ENCODE assay signal across 9 mouse cellular contexts in genomic region chr2:129244446-129245120, GRCm38 (mm10). TPM values are rescaled to one million over a fixed set of nuclear protein-coding genes. Genes with fewer than 3 reads are reported as not detected.
A peak's percentile ranks its signal among the peaks of the same experiment; 100 is the strongest.
DNase-seq lines count a peak whose midpoint lies in the region; ATAC-seq and TF ChIP-seq lines count a peak whose summit lies in the region.
"Had no signal": no experiment of that assay in that cellular context is flagged by ENCODE, and none has a peak within 500 bp of the region (broad histone marks: within the 10 kb centered on the region; RNA-seq: fewer than 3 reads in every experiment).

No protein-coding gene starts in this region.

- peak; percentile 29 to 47 for DNase-seq in cerebellum, postnatal 10 days
- DNase-seq in cerebellum, postnatal 4 days (ENCODE audit: low spot score in 2 of 2), result no peak
- peak; percentile 38 for DNase-seq in limb, embryonic 14.5 days (ENCODE audit: low spot score)
- no peak for DNase-seq in limb, embryonic 10.5 days (ENCODE audit: low spot score)
- peak; percentile 68 for DNase-seq in kidney, adult 9 months
- no peak for DNase-seq in layer of hippocampus, postnatal 36 days
- no peak for DNase-seq in embryo, embryonic 11 days

- TF ChIP-seq EP300 in ES-Bruce4 (IDR thresholded peaks at IDR 0.05; ENCODE audit: insufficient read depth, low read depth, low read length), result 0 out of 2 replicates have a peak, but pooled peaks have one; percentile 64

- H3K36me3 ChIP-seq in limb, embryonic 14.5 days (ENCODE audit: control insufficient read depth, insufficient read depth, low read length), result no peaks in the 10 kb centered on the region
- no peaks in the 10 kb centered on the region for H3K36me3 ChIP-seq in limb, embryonic 10.5 days
- H3K36me3 ChIP-seq in ES-Bruce4 (ENCODE audit: control insufficient read depth, insufficient read depth, low read length, poor library complexity, severe bottlenecking), result no peaks in the 10 kb centered on the region
- H3K36me3 ChIP-seq: liver, embryonic 15.5 days had no signal

- H3K4me1 ChIP-seq in limb, embryonic 14.5 days (ENCODE audit: control insufficient read depth, insufficient read depth, low read length), result no peaks in the 10 kb centered on the region
- peaks cover 31% of the 10 kb centered on the region for H3K4me1 ChIP-seq in limb, embryonic 10.5 days
- H3K4me1 ChIP-seq in ES-Bruce4 (ENCODE audit: control insufficient read depth, insufficient read depth, low read length), result peaks cover 10% of the 10 kb centered on the region

- TF ChIP-seq CTCF in ES-Bruce4 (IDR thresholded peaks at IDR 0.05; ENCODE audit: low read depth, low read length), result peak; percentile 66

- H3K9me3 ChIP-seq in limb, embryonic 14.5 days (ENCODE audit: control insufficient read depth, low read length), result no peaks in the 10 kb centered on the region
- H3K9me3 ChIP-seq in limb, embryonic 10.5 days (replicated peaks), result no peaks in the 10 kb centered on the region
- no peaks in the 10 kb centered on the region for H3K9me3 ChIP-seq in ES-Bruce4 (replicated peaks; ENCODE audit: control insufficient read depth, insufficient read depth, low read length, poor library complexity, severe bottlenecking)
- H3K9me3 ChIP-seq: liver, embryonic 15.5 days had no signal

- ATAC-seq in limb, embryonic 14.5 days (ENCODE audit: low FRiP score, low read depth), result 0 out of 2 replicates have a peak, but pooled peaks have one; percentile 12

- no peak overlapping the region for H3K4me3 ChIP-seq in limb, embryonic 14.5 days (replicated peaks; ENCODE audit: low read length)
- no peak overlapping the region for H3K4me3 ChIP-seq in limb, embryonic 10.5 days
- peak overlapping the region; percentile 55 for H3K4me3 ChIP-seq in ES-Bruce4 (ENCODE audit: low read depth, low read length)
- H3K4me3 ChIP-seq: liver, embryonic 15.5 days had no signal

- H3K4me2 ChIP-seq in limb, embryonic 14.5 days (replicated peaks; ENCODE audit: low read depth, low read length, severe bottlenecking), result no peak overlapping the region
- H3K4me2 ChIP-seq: liver, embryonic 15.5 days had no signal

- no peaks in the 10 kb centered on the region for H3K27me3 ChIP-seq in limb, embryonic 14.5 days (ENCODE audit: control insufficient read depth, insufficient read depth, low read length)
- H3K27me3 ChIP-seq in limb, embryonic 10.5 days (ENCODE audit: low read depth, poor library complexity, severe bottlenecking), result no peaks in the 10 kb centered on the region
- H3K27me3 ChIP-seq in ES-Bruce4 (ENCODE audit: control insufficient read depth, insufficient read depth, low read length, poor library complexity, severe bottlenecking), result no peaks in the 10 kb centered on the region
- H3K27me3 ChIP-seq: liver, embryonic 15.5 days had no signal

- WGBS in limb, embryonic 14.5 days, result 80% methylated on average over 20 of the region's 20 CpGs
- WGBS in limb, embryonic 10.5 days, result 88% methylated on average over 20 of the region's 20 CpGs

- H3K9ac ChIP-seq in limb, embryonic 14.5 days (ENCODE audit: low read depth, low read length, severe bottlenecking), result no peak overlapping the region
- H3K9ac ChIP-seq in ES-Bruce4 (ENCODE audit: low read depth, poor library complexity, severe bottlenecking), result peak overlapping the region; percentile 56

- H3K27ac ChIP-seq in limb, embryonic 14.5 days (replicated peaks; ENCODE audit: low read depth, low read length), result no peak overlapping the region
- no peak overlapping the region for H3K27ac ChIP-seq in limb, embryonic 10.5 days
- peak overlapping the region; percentile 92 for H3K27ac ChIP-seq in ES-Bruce4 (ENCODE audit: insufficient read depth, low read length)

- TF ChIP-seq POLR2A in limb, embryonic 14.5 days (IDR thresholded peaks at IDR 0.05; ENCODE audit: borderline replicate concordance, extremely low read depth, insufficient read depth, insufficient read length), result no peak
- no peak for TF ChIP-seq POLR2A in ES-Bruce4 (IDR thresholded peaks at IDR 0.05; ENCODE audit: insufficient read depth, low read length)

RNA-seq across cellular contexts. Expression of gene Slc20a1, which starts 46.0 kb away (rescaled TPM):
- polyA plus RNA-seq in limb, embryonic 14.5 days (2012; rRNA removed), result 40.6 and 40.8 TPM in 2 replicates
- polyA plus RNA-seq in limb, embryonic 14.5 days (2014; fragmentation: Nextera tagmentation; extraction: Ambion mirVana), result 28.7 and 32.1 TPM in 2 replicates
- 47.1 and 49.7 TPM in 2 replicates for polyA plus RNA-seq in limb, embryonic 10.5 days (2016; fragmentation: Nextera tagmentation; extraction: Ambion mirVana)
- polyA plus RNA-seq in ES-Bruce4 (2011; ENCODE audit: insufficient read depth, insufficient read length, low read depth, missing spikeins), result 224 and 225 TPM in 2 replicates
- total RNA-seq in layer of hippocampus, postnatal 36 days (2021), result 100 to 1,000 TPM; 115 to 119 TPM

RNA-seq across cellular contexts. Expression of gene Ckap2l, which starts 52.4 kb away (rescaled TPM):
- 14.2 and 18.1 TPM in 2 replicates for polyA plus RNA-seq in limb, embryonic 14.5 days (2012; rRNA removed)
- polyA plus RNA-seq in limb, embryonic 14.5 days (2014; fragmentation: Nextera tagmentation; extraction: Ambion mirVana), result 49.8 and 52.8 TPM in 2 replicates
- polyA plus RNA-seq in limb, embryonic 10.5 days (2016; fragmentation: Nextera tagmentation; extraction: Ambion mirVana), result 56.4 and 62.8 TPM in 2 replicates
- polyA plus RNA-seq in ES-Bruce4 (2011; ENCODE audit: insufficient read depth, insufficient read length, low read depth, missing spikeins), result 53.1 and 58.1 TPM in 2 replicates
- under 1 TPM; 0.43 to 0.52 TPM for total RNA-seq in layer of hippocampus, postnatal 36 days (2021)

Comparison
In these comparisons a context has a peak if more than half of its experiments do, and no peak if none do; other contexts are left out.
1. DNase-seq: peak in cerebellum, postnatal 10 days (2 of 2), limb, embryonic 14.5 days (single experiment) and kidney, adult 9 months (single experiment); none in cerebellum, postnatal 4 days (0 of 2), limb, embryonic 10.5 days (single experiment), layer of hippocampus, postnatal 36 days (0 of 2) and embryo, embryonic 11 days (single experiment).